Mouse (Mus musculus) forebrain, postnatal 0 days (tissue): ENCODE results near the gene Nkpd1. TPM values are rescaled to one million over a fixed set of nuclear protein-coding genes. Genes with fewer than 3 reads are reported as not detected.

Source experiments
- ATAC-seq: fragments of 200-750 bp; cut with Nextera tagmentation; 2 replicates; pipeline ENCODE4 v1.8.0; 2017; ENCODE audit warnings: mild to moderate bottlenecking, moderate library complexity
- DNase-seq: peaks from one replicate; pipeline ENCODE4 v3.0.0-alpha.2; 2015
- H3K27ac ChIP-seq: fragments of 300-500 bp; sonication (generic); 2 replicates; pipeline ENCODE4 v1.5.1; 2014; ENCODE audit warnings: low read depth, mild to moderate bottlenecking, antibody characterized with exemption, low read length, moderate library complexity, mixed read lengths
- H3K27me3 ChIP-seq: fragments of 300-500 bp; sonication (generic); 2 replicates; pipeline ENCODE4 v1.6.1; 2014; ENCODE audit warnings: mild to moderate bottlenecking, low read length, mixed read lengths; ENCODE audit not compliant: insufficient read depth
- H3K36me3 ChIP-seq: fragments of 300-500 bp; sonication (generic); 2 replicates; pipeline ENCODE4 v1.6.1; 2014; ENCODE audit warnings: mild to moderate bottlenecking, moderate library complexity; ENCODE audit not compliant: insufficient read depth
- H3K4me1 ChIP-seq: fragments of 300-500 bp; sonication (generic); 2 replicates; pipeline ENCODE4 v1.6.1; 2014; ENCODE audit warnings: antibody characterized with exemption; ENCODE audit not compliant: insufficient read depth
- H3K4me2 ChIP-seq: fragments of 300-500 bp; sonication (generic); 2 replicates; pipeline ENCODE4 v1.6.1; 2014; ENCODE audit warnings: low read depth, mild to moderate bottlenecking, moderate library complexity
- H3K4me3 ChIP-seq: fragments of 300-500 bp; sonication (generic); 2 replicates; pipeline ENCODE4 v1.5.1; 2014; ENCODE audit warnings: low read depth, low read length, mixed read lengths
- H3K9ac ChIP-seq: fragments of 300-500 bp; sonication (generic); 2 replicates; pipeline ENCODE4 v1.6.1; 2014; ENCODE audit warnings: mild to moderate bottlenecking
- H3K9me3 ChIP-seq: fragments of 300-500 bp; sonication (generic); 2 replicates; pipeline ENCODE4 v1.6.1; 2016; ENCODE audit warnings: low read length
- CTCF ChIP-seq: sonication (generic); IDR thresholded peaks from 2 replicates; pipeline ENCODE4 v1.5.1; 2016; ENCODE audit warnings: antibody characterized with exemption, control low read depth, low read depth
- WGBS: fragments of 180-500 bp; shearing (Covaris S2); extraction: QIAGEN DNeasy Blood & Tissue Kit; methylation state at CpG from one replicate; pipeline ENCODE4 v1.1.7; 2014; 5-methylcytosine and 5-hydroxymethylcytosine counted together
- polyA plus RNA-seq: library from polyadenylated mRNA; unstranded; fragments of >200 nt; fragmentation: Nextera tagmentation; extraction: Ambion mirVana; gene quantifications from 2 replicates; pipeline ENCODE4 v1.2.1, GENCODE M21; 2015
- total RNA-seq: library from RNA; depleted of rRNA; stranded (reverse); fragments of >200 nt; gene quantifications from 2 replicates; pipeline ENCODE4 v1.2.3, GENCODE M21; 2014; rRNA removed

The Nkpd1 gene
- total RNA-seq (2.0 and 3.4 TPM in 2 replicates), polyA plus RNA-seq (1.1 and 2.3 TPM in 2 replicates)

- 4% methylated on average over 22 of the region's 29 CpGs for WGBS
- ATAC-seq, result peak; percentile 55; the same call in 1 of the 2 replicates
- Histone ChIP-seq H3K4me3 (peak within 1 kb of the TSS; percentile 17; the same call in 1 of the 2 replicates), H3K27ac (no peak within 1 kb of the TSS), H3K4me2 (peak within 1 kb of the TSS; percentile 52), H3K27me3 (peaks cover 40% of the 10 kb centered on the region), H3K36me3 (no peaks in the 10 kb centered on the region), H3K9me3 (no peaks in the 10 kb centered on the region), H3K4me1 (peaks cover 3% of the 10 kb centered on the region; the same call in 1 of the 2 replicates), H3K9ac (peak within 1 kb of the TSS; percentile 22; the same call in 1 of the 2 replicates)
- peak; percentile 68 for TF ChIP-seq CTCF
- DNase-seq, result peak; percentile 24
Measured at GRCm38 (mm10) chr7:19517652-19518365, at the start of gene Nkpd1. Gene Nkpd1, plus strand, starts transcription at chr7:19517838.

GRCm38 (mm10) chr7:19468279-19468678, 49.4 kb upstream of the Nkpd1 start:
- H3K36me3 ChIP-seq, result no peaks in the 10 kb centered on the region
- H3K27ac ChIP-seq, result no peak overlapping the region
- H3K4me1 ChIP-seq, result no peaks in the 10 kb centered on the region
- DNase-seq, result no peak
- WGBS, result 67% methylated on average over 12 of the region's 12 CpGs
- peaks cover 41% of the 10 kb centered on the region for H3K27me3 ChIP-seq
- no peak overlapping the region for H3K4me2 ChIP-seq
- ATAC-seq, result no peak
- no peak for TF ChIP-seq CTCF
- H3K9ac ChIP-seq, result no peak overlapping the region
- H3K9me3 ChIP-seq, result no peaks in the 10 kb centered on the region
- no peak overlapping the region for H3K4me3 ChIP-seq

DNA sequence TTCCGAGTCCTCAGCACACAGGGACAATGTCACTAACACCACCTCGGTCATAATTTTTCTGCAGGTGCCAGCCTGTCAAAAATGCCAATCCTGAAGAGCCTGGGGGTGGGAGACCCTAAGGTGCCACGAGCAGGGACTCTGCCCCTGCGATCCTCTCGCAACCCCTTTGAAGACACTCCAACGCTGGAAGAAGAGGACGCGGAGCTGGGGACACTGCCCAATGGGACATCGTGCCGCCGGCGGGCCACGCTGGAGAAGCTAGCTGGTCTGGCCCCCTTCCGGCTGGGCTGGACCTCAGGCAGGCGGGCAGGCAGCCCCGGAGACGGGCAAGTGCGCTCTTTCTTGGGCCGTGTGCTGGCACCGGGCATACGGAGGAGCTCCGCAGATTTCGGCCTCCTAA, 48.2 kb upstream of the Nkpd1 start:
- Histone ChIP-seq H3K4me2 (no peak overlapping the region), H3K4me1 (no peaks in the 10 kb centered on the region), H3K36me3 (no peaks in the 10 kb centered on the region), H3K9ac (no peak overlapping the region), H3K9me3 (no peaks in the 10 kb centered on the region), H3K27me3 (peaks cover 41% of the 10 kb centered on the region), H3K27ac (no peak overlapping the region), H3K4me3 (no peak overlapping the region)
- ATAC-seq, result no peak
- 19% methylated on average over 23 of the region's 23 CpGs for WGBS
- no peak for TF ChIP-seq CTCF
- DNase-seq, result no peak

GRCm38 (mm10) chr7:19470308-19470707, 47.3 kb upstream of the Nkpd1 start:
- H3K27me3 ChIP-seq, result peaks cover 41% of the 10 kb centered on the region
- 8% methylated on average over 14 of the region's 14 CpGs for WGBS

GRCm38 (mm10) chr7:19472403-19472802, 45.2 kb upstream of the Nkpd1 start:
- H3K9ac ChIP-seq, result no peak overlapping the region
- peaks cover 44% of the 10 kb centered on the region for H3K27me3 ChIP-seq
- H3K4me3 ChIP-seq, result no peak overlapping the region
- DNase-seq (no peak), ATAC-seq (no peak)
- H3K27ac ChIP-seq, result no peak overlapping the region
- no peaks in the 10 kb centered on the region for H3K4me1 ChIP-seq
- no peak overlapping the region for H3K4me2 ChIP-seq
- no peaks in the 10 kb centered on the region for H3K36me3 ChIP-seq
- H3K9me3 ChIP-seq, result no peaks in the 10 kb centered on the region
- 40% methylated on average over 4 of the region's 4 CpGs for WGBS
- no peak for TF ChIP-seq CTCF

More at GRCm38 (mm10) chr7:19470308-19470707, 47.3 kb upstream of the Nkpd1 start:
- ATAC-seq (no peak), DNase-seq (no peak)
- no peak overlapping the region for H3K9ac ChIP-seq
- no peak for TF ChIP-seq CTCF
- H3K4me1 ChIP-seq, result no peaks in the 10 kb centered on the region
- H3K36me3 ChIP-seq, result no peaks in the 10 kb centered on the region
- no peak overlapping the region for H3K4me2 ChIP-seq
- no peaks in the 10 kb centered on the region for H3K9me3 ChIP-seq
- H3K4me3 ChIP-seq, result no peak overlapping the region
- no peak overlapping the region for H3K27ac ChIP-seq

DNA sequence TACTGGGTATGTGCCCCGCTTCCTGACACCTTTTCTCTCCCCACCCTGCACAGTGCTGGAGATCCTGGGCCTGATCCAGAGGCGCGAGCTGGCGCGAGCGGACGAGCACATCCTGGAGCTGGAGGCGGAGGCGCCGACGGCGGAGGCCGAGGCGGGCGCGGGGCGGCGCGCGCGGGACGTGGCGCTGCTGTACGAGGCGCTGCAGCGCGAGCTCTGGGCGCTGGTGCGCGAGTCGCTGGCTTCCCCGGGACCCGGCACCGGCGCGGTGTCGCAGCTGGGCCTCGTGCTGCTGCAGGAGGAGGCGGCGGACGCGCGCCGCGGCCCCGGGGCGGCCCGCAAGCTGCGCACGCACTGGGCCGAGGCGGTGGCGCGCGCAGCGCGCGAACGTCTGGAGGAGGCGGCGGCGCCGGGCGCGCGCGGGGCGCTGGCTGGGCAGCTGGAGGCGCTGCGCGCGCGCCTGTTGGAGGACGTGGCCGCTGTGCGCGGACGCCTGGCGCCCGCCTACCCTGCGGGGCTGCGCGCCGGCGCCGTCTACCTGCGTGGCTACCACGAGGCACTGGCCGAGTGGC, 43.7 kb upstream of the Nkpd1 start:
- DNase-seq, result peak; percentile 93
- H3K27ac ChIP-seq, result peak overlapping the region; percentile 80
- TF ChIP-seq CTCF, result no peak
- H3K4me2 ChIP-seq, result peak overlapping the region; percentile 79
- no peaks in the 10 kb centered on the region for H3K36me3 ChIP-seq
- H3K9me3 ChIP-seq, result no peaks in the 10 kb centered on the region
- peaks cover 45% of the 10 kb centered on the region for H3K27me3 ChIP-seq
- H3K4me3 ChIP-seq, result peak overlapping the region; percentile 55
- peak; percentile 90 for ATAC-seq
- 0% methylated on average over 40 of the region's 89 CpGs for WGBS
- no peaks in the 10 kb centered on the region for H3K4me1 ChIP-seq
- H3K9ac ChIP-seq, result peak overlapping the region; percentile 69

- no peak for ATAC-seq
- DNase-seq, result no peak
- Histone ChIP-seq H3K9me3 (no peaks in the 10 kb centered on the region), H3K36me3 (no peaks in the 10 kb centered on the region), H3K27me3 (peaks cover 21% of the 10 kb centered on the region), H3K4me3 (no peak overlapping the region), H3K4me1 (no peaks in the 10 kb centered on the region), H3K4me2 (no peak overlapping the region), H3K27ac (no peak overlapping the region), H3K9ac (no peak overlapping the region)
- WGBS, result 81% methylated on average over 2 of the region's 2 CpGs
- no peak for TF ChIP-seq CTCF
Measured at GRCm38 (mm10) chr7:19477084-19477483, 40.6 kb upstream of the Nkpd1 start.
